Mouse (Mus musculus) lung, postnatal 4 days (tissue): ENCODE measurements around the gene Slc38a1.
"Not testable (repeated sequence)": the region's sequence is repeated elsewhere in the genome, so short reads cannot be mapped to it uniquely, and the experiment has no call there.

ENCODE experiments used
- DNase-seq, 2 experiments: peaks; one replicate each; pipeline ENCODE4 v3.0.0; 2021

The Slc38a1 gene

DNA sequence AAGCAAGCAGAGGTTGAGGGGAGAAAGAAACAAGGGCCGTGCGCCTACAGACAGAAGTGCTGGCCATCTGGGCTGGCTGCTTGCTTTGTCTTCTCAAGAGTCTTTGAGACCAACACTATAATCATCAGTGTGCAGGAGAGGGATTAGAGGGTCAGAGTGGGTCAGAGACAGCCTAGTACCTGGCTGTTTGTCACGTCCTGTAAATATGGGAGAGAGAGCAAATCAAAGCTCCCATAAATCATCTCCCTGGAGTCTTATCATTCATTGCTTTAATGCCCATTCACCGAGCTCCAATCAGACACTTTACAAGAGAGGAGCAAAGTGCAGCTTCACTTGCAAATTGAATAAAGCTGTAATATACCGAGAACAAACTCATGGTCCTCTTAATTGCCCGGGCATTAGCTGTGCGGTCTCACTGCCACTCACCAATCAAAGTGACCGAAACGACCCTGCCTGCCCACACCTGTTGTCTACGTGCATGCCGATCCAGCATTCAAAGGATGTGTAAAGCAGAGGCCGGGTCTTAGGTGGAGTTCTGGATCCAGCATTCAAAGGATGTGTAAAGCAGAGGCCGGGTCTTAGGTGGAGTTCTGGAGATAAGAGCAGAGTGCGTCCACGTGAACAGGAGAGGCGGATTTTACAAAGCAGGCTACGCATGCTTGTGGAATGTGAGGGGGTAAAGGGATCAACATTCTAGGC lies 15.0 kb upstream of the Slc38a1 start:
- no peak for DNase-seq

DNA sequence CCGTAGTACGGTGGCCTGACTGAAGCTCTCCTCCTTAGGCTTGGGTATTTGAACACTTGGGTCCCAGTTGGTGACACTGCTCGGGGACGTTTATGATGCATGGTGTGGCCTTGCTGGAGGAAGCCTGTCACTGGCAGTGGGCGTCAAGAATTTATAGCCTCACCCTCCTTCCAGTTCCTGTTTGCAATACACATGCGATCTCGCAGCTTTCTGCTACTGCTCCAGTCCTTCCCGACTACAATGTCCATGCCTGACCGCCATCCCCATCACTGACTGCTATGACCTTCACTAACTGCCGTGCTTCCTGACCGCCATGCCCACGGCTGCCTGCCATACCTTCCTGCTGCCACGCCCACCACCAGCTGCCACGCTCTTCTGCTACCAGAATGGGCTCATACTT lies 12.8 kb upstream of the Slc38a1 start:
- DNase-seq: peak in 1 of 2 experiments; percentile 35

DNA sequence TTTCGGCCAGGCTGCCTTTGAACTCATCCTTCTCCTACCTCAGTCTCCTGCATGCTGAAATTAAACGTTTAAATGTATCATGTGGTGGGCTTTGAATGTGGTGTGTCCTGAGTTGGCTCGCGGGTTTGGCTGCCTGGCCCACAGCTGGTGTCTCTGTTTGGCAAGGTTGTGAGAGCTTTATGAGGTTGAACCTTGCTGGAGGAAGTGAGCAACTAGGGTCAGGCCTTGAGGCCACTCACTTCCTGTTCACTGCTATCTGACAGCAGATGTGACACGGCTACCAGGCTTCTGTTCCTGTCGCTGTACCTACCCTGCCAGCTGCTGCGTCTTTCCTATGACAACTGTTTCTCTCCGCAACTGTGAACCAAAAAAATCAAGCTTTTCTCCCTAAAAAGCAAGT lies 12.0 kb upstream of the Slc38a1 start:
- DNase-seq: peak; percentile 51 to 61

DNA sequence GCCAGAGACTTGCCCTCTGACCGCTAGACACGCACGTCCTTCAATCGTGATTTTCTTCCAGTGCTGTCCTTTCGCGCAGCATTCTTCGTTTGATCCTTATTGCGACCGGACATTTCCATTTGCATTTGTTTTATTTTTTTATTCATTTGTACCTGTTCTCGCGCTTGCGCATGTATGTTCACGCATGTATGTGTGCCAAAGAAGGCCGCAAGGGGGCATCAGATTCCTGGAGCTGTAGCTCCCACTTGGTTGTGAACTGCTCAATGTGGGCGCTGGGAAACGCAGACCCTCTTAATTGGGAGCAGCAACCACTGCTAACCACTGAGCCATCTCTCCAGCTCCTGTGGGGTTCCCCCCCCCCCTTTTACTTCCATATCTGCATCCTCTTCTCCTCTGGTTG lies 10.3 kb upstream of the Slc38a1 start:
- DNase-seq: no peak

DNA sequence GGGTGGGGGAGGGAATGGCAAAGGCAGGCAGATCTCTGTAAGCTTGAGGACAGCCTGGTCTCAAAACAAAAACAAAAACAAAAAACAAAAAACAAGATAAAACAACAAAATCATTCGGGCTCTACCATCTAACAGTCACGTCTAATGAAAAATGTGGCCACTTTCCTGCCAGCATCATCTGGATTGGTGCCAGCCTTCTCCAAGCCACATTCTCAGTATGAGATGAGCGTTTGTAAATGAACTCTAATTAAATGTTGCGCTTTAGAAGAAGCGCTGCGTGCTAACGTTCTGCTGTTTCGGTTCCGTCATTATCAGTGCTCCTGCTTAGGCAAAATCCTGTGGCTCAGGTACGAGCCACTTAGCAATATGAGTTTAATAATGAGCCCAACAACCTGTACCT lies 9.8 kb upstream of the Slc38a1 start:
- no peak for DNase-seq

DNA sequence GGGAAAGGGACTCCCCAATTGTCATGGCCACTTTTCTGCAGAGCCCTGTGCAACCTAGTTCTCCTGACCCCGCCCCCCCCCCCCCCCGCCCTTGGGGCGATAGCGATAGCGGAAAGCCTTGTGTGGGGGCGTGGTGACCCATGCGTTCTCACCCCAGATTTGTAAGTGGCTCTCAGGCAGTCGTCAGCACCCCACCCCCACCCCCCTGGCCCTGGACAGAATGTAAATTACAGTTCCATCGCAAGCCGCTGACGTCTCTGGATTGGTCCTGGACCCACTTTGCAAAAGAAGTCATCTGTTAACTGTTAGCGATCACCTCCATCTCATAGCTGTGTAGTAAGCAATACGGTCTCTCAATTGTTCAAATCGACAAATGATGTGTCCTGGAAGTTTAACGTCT lies 4.7 kb upstream of the Slc38a1 start:
- DNase-seq: no peak

DNA sequence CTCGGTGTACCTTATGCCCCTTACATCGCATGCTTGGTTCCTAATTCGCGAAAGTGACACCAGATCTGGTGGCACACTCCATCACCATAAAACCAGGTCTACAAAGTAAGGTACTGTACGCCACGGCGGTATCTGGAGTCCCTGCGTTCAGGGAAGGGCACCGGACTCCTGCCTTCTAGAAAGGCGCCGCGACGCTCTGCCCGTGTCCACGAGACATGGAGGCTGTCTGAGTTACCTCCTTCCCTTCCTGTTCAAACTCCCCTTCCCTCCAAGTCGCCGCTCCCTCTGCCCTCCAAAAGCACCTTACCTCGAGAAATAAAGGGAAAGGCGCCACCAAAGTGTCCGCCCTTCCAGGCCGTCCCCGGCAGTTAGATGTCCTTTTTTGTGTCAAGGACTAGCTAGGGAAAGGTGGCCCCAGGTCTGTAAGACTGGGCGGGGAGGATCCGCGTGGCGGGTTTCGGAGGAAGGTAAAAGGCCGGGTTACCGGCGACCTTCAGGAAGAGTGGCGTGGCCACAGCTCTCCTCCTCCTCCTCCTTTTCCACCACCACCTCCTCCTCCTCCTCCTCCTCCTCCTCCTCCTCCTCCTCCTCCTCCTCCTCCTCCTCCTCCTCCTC lies 785 bp downstream of the Slc38a1 start:
- DNase-seq: peak; percentile 29

DNA sequence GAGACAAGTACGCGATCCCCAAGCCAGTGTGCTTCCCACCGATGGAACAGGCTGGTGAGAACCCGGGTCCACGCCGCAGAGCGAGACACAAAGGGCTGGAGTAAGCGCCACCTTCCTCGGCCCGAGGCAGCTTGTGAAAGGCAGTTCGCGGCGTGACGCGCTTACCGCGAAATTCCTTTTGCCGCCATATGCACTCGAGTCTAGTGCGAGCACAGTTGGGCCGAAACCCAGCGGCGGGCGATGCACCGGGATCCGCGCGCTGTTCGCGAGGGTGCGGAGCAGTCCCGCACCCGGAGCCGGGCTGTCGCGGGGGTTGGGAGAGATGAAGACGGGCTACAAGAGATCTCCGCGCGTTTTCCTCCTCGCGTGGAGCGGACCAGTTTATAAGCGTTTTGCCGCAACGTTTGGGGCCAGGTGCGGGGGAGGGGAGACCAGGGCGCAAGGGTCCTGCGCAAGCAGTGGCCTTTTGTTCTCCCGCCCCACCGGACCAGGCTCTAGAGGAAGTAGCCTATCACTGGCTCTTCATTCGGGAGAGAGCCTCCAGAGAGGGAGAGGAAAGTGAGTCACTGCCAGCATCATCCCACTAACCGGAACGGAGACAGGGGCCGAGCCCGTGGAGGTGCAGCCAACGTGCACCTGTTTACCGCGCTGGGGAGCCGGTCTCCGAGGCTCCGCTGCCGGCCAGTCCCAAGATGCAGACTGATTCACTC lies 1.4 kb downstream of the Slc38a1 start:
- DNase-seq: peak; percentile 62 to 66

DNA sequence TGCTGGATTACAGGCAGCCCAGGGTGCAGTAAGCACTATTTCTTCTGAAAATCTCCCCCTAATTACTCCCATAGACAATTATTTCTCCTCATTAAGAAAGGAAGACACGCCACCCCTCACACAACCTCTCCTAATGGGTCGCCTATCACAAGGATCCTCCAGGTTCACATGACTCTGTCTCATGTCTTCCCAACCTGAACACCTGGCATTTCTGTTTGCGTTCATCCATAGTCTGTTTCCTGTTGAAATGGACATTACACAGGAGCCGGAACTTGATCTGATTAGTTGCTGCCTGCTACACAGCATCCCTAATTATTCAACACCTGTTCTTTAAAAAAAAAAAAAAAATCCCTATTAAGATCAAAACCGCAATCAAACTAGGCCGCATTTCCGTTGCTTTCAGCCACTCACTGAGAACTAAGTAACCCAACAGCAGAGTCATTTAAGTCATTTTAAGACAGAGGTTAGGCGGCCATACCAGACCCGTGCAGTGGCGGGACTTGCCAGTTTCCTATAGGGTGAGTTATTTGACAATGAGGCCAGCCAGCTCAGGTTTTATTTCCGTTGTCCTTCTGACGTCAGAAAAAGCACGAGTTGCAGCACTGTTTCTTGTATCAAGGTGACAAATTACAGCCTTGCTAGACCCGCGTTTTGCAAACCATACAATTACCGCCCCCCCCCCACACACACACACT lies 2.3 kb downstream of the Slc38a1 start:
- peak in 1 of 2 experiments; percentile 25 for DNase-seq

DNA sequence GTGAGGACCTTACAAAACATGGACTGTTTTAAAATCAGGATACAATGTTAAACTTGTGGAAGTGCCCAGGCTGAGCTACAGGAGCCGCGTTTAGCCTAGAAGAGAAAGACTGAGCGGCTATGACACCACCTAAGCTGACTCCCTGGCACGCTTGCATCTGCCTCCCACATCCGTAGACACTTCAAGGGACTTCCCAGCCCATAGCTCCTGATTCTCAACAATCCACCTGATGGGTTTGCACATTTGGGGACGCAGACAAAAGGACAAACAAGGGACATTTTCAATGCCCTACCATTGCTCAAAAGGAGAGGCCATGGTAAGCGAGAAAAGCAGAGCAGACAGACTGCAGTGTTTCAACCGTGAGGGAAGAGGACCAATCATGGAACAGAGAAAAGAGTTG lies 3.1 kb downstream of the Slc38a1 start:
- no peak for DNase-seq

DNA sequence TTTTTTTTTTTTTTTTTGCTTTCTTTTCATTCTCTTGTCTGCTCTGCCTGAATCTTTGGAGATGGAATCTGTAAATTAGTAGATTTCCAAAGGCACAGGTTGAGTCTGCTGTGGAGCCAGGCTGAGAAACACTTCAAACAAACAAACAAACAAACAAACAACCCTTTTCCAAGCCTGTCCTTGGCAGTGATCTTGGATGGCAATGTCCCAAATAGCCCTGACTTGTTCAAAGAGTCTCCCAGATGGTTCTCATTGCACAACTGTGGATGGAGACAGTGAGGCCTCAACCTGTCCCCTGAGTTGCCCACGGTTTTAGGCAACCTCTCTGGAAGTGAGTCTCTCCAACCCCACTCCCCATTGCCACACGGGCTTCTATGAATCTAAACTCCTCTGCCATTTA lies 4.1 kb downstream of the Slc38a1 start:
- no peak for DNase-seq

DNA sequence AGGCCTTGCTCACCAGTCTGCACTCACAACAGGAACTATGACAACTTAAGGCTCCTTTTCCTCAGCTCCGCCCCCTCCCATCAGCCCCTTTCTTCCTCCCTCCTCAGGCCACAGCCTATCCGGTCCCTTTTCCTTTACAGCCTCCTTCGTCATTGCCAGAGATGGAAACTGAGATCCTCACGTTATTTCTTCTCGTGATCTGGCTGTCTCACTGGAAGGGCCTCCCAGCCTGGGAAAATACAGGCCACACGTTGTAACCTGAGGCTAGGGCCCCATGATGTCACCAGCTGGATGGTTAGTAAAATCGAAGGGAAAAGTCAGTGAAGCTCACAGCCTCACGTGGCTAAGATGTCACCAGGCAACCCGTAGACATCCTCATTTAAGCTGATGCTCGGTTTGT lies 4.5 kb downstream of the Slc38a1 start:
- peak; percentile 46 to 57 for DNase-seq

DNA sequence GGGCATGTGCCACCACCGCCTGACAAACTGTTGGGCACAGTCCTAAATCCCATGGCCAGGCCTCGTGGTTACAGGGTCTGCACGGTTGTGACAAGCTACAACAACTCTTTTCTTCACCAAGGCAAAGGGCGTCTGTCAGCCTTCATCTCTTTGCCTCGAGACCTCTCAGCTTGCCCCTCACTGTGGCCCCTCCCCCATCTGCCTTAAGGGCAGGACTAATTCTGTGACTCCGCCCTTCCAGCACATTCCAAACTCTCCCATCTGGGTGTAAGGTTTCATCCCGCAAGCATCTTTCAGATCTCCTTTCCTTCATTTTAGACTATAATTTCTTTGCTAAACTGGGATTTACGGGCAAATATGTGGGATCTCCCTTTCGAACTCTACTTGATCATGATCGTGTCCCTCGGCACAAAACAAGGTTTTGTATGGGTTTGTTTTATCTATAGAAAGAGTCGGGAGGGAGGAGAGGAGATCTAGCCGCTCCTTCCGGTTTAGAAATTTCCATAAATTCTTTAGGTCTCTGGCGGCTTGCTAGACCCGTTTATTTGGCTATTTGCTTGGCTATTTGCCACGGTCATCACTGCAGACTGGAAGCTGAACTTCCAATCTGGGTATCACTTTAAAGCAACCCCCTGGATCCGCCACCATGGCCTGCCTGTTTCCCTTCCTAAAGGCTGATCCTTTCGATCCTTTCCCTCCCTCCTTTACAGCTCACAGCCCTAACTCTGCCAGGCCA lies 7.9 kb downstream of the Slc38a1 start:
- DNase-seq: peak; percentile 30 to 32

DNA sequence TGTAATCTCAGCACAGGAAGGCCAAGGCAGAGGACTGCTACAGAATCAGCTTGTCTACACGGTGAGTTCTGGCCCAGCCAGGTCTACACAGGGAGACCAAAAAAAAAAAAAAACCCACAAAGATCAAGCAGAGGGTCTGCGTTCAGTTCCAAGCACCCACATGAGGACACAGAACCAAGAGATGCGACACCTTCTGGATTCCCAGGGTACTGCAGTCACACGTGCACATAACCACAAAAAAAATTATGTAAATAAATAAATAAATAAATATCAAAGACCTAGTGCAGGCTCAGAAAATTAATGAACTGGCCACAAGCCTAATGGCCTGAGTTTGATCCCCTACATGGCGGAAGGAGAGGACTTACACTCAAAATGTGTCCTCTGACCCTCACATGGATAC lies 10.5 kb downstream of the Slc38a1 start:
- DNase-seq: no peak

DNA sequence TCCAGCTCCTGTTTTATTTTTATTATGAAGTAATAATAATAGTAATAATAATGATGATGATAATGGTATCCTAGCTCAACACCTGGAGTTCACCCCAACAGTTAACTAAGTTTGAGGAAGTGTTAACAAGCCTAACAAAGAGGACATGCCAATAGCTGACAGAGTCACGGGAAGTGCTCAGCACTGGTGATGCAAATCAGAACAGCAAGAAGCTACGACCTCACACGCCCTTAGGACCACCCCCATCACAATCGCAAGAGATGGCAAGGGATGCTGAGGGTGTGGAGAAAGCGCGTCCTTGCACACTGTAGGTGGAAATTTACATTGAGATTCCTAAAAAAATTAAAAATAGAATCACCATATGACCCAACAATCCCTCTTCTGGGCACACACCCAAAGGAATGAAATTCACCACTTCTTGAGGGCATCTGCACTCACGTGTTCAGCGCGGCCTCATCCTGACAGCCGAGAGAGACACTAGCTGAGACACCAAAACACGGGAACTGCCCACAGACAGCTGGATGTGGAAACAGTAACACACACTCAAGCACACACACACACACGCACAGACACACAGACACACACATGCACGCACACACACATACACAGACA lies 11.5 kb downstream of the Slc38a1 start:
- no peak for DNase-seq

DNA sequence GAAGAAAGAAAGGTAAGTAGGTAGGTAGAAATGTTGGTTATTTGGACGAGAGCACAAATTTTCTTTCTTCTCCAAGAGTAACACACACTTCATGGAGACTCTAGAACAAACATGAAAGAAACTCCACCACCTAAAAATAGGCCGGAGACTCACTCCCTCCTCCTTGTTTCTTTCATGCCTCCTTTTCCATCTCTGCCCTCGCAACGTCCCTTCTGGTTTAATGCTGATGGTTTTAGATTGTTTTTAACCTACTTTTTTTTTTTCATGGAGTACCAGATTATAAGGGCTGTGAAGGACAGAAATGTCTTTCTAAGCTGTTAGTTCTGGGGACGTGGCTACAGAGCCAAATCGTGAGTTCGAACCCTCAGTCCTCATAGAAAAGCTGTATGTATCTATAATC lies 14.5 kb downstream of the Slc38a1 start:
- DNase-seq: no peak

DNA sequence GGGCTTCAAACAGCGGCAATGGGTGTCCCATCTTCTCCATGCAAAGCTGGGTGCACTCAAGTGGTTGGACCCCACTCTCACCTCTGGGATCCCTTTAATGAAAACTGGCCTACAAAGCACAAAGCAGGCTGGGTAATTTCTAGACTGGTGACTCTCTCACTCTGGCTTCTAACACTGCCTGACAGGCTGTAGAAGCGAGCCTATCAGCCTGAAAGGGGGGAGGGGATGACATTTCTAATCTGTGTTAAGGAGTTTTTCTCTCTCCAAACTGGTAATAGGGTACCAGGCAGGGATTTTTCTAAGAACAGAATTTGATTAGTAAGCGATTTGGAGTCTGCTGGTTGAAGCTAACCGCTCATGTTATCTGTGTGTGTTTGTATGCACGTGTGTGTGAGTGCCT lies 15.8 kb downstream of the Slc38a1 start:
- DNase-seq: no peak

DNA sequence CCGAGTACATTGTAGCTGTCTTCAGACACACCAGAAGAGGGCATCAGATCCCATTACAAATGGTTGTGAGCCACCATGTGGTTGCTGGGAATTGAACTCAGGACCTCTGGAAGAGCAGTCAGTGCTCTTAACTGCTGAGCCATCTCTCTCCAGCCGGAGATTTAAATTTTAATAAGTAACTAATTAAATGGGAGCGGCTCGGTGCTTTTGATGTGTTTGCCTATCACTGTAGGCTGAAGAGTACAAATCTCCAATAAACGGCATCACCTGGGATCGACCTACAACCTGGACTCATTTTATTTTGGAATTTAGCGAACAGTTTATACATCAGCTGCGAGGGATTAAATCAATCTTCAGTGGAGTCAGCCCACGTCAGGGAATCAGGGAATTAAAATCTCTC lies 17.7 kb downstream of the Slc38a1 start:
- not testable (repeated sequence) for DNase-seq

DNA sequence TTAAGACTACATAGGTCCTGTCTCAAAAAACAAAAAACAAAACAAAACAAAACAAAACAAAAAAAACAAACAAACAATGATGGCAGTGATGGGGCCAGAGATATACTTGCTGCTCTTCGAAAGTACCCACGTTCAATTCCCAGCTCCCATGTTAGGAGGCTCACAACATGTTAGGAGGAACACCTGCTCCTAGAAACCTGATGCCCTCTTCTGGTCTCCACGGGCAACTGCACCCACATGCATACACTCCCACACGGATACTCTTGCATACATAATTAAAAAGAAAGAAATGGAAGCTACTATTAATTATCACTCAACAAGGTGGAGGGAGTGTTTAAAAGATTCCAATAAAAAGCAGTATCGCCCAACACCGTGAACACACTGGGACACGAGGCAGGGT lies 20.3 kb downstream of the Slc38a1 start:
- DNase-seq: no peak

DNA sequence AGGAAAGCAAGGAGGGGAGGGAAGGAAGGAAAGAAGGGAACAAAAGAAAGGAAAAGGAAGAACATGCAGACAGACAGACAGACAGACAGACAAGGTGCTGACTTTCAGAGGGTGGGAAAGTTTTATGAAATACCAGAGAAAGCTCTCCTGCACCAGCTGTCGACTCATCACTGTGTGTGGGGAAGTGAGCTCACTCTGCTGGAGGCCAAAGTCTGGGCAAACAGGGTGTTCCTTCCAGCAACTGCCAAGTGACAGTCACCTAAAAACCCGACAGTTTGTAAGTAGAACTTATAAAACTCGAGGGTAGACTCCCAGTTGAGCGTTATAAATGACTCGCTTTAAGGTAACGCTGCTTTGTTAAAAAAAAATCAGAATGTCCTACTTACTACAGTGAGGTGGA lies 21.0 kb downstream of the Slc38a1 start:
- DNase-seq: no peak

DNA sequence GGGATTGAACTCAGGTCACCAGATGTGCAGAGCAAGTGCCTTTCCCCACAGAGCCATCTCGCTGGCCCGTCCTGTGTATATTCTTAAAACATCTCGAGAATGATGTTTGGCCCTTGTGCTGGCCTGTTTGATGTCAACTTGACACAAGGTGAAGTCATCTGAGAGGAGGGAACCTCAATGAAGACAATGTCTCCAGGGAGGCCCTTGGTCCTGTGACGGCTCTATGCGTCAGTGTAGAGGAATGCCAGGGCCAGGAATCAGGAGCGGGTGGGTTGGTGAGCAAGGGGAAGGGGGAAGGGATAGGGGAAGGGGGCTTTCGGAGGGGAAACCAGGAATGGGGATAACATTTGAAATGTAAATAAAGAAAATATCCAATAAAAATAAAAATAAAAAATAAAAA lies 25.2 kb downstream of the Slc38a1 start:
- DNase-seq: no peak

DNA sequence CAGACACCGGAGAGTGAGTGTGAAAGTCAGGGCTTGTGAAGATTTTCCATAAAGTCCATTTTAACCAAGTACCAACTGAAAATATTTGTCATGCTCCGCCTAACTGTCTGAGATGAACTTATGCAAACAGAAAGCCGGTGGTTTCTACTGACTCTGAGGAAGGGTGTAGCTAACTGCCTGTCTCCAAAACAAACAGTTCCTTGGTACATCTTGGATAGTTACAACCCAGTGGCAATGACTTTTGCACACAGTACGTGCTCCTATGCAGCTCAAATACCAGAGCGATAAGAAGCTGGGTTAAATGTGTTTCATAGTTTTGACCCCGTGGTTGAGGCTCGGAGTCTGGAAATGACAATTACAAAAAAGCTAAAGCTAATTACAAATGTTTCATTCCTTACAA lies 34.0 kb downstream of the Slc38a1 start:
- DNase-seq: no peak

DNA sequence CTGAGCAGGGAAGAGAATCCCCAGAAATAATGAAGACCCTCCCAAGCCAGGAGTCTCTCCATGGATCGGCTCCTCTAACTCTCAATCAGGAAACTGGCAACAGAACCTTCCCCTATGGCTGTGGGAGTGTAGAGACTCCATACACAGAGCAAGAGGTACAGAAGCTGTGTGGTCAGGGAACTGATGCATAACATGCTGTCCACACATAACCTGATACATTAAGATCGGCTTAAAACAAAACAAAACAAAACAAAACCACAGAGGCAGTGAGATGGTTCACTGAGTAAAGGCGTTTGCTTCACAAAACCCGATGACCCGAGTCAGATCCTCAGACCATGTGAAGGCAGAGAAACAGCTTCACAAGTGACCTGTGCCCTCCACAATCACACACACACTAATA lies 35.3 kb downstream of the Slc38a1 start:
- no peak for DNase-seq
